Mouse (Mus musculus) urinary bladder, postnatal 36 days (tissue): ENCODE measurements around the gene Olfr1357.
A peak's percentile ranks its signal among the peaks of the same experiment; 100 is the strongest.
"Not testable (repeated sequence)": the region's sequence is repeated elsewhere in the genome, so short reads cannot be mapped to it uniquely, and the experiment has no call there.

Experiments used
- DNase-seq, 2 experiments: peaks; one replicate each; pipeline ENCODE4 v3.0.0; 2022; ENCODE audit warnings: low spot score in 2 of 2, mixed read lengths in 1 of 2

Olfr1357 gene

GRCm38 (mm10) chr10:78617974-78618373 is at the start of gene Olfr1357:
Gene Olfr1357 (minus strand): TSS chr10:78618074.
- DNase-seq: no peak

- DNase-seq: not testable (repeated sequence)
These were observed 48.8 kb upstream of the Olfr1357 start for GRCm38 (mm10) chr10:78666696-78667095.

GRCm38 (mm10) chr10:78664546-78664945 is 46.7 kb upstream of the Olfr1357 start:
- DNase-seq: no peak

- DNase-seq: no peak
These were observed 43.3 kb upstream of the Olfr1357 start for GRCm38 (mm10) chr10:78661198-78661597.

- DNase-seq: peak in 1 of 2 experiments; percentile 14
These were observed 14.4 kb upstream of the Olfr1357 start for GRCm38 (mm10) chr10:78632311-78632710.

GRCm38 (mm10) chr10:78630194-78630593 is 12.3 kb upstream of the Olfr1357 start:
- no peak for DNase-seq

- DNase-seq: not testable (repeated sequence)
These were observed 5.3 kb upstream of the Olfr1357 start for GRCm38 (mm10) chr10:78623143-78623542.

GRCm38 (mm10) chr10:78607602-78608001 is 10.3 kb downstream of the Olfr1357 start:
- DNase-seq: no peak

GRCm38 (mm10) chr10:78605080-78605479 is 12.8 kb downstream of the Olfr1357 start:
- DNase-seq: no peak

GRCm38 (mm10) chr10:78599865-78600264 is 18.0 kb downstream of the Olfr1357 start:
- DNase-seq: no peak

- DNase-seq: no peak
These were observed 23.3 kb downstream of the Olfr1357 start for GRCm38 (mm10) chr10:78594566-78594965.

- no peak for DNase-seq
These were observed 23.7 kb downstream of the Olfr1357 start for GRCm38 (mm10) chr10:78594157-78594556.

GRCm38 (mm10) chr10:78593736-78594135 is 24.1 kb downstream of the Olfr1357 start:
- DNase-seq: no peak

- DNase-seq: no peak
These were observed 25.0 kb downstream of the Olfr1357 start for GRCm38 (mm10) chr10:78592856-78593379.

GRCm38 (mm10) chr10:78591406-78592328 is 26.2 kb downstream of the Olfr1357 start, which contains the start of gene Syde1:
Gene Syde1 (minus strand): TSS chr10:78591964.
- peak; percentile 21 to 36 for DNase-seq

- no peak for DNase-seq
These were observed 27.1 kb downstream of the Olfr1357 start for GRCm38 (mm10) chr10:78590744-78591143.

GRCm38 (mm10) chr10:78589901-78590300 is 28.0 kb downstream of the Olfr1357 start:
- DNase-seq: no peak

- no peak for DNase-seq
These were observed 28.6 kb downstream of the Olfr1357 start for GRCm38 (mm10) chr10:78589291-78589690.

GRCm38 (mm10) chr10:78586026-78586425 is 31.8 kb downstream of the Olfr1357 start:
- no peak for DNase-seq

- no peak for DNase-seq
These were observed 32.3 kb downstream of the Olfr1357 start for GRCm38 (mm10) chr10:78585606-78586005.

GRCm38 (mm10) chr10:78584996-78585395 is 32.9 kb downstream of the Olfr1357 start:
- DNase-seq: no peak

- DNase-seq: no peak
These were observed 33.9 kb downstream of the Olfr1357 start for GRCm38 (mm10) chr10:78583939-78584338.

GRCm38 (mm10) chr10:78583347-78583746 is 34.5 kb downstream of the Olfr1357 start:
- no peak for DNase-seq
